Comparison of ENCODE assay signal across 10 mouse cellular contexts in genomic region chr6:48438475-48439125, GRCm38 (mm10). TPM values are rescaled to one million over a fixed set of nuclear protein-coding genes. Genes with fewer than 3 reads are reported as not detected.
DNase-seq lines count a peak whose midpoint lies in the region; ATAC-seq and TF ChIP-seq lines count a peak whose summit lies in the region.
"Had no signal": no experiment of that assay in that cellular context is flagged by ENCODE, and none has a peak within 500 bp of the region (broad histone marks: within the 10 kb centered on the region; RNA-seq: fewer than 3 reads in every experiment).

No protein-coding gene starts in this region.

- H3K27ac ChIP-seq in ES-Bruce4 (ENCODE audit: insufficient read depth, low read length): no peak overlapping the region
- no peak overlapping the region for H3K27ac ChIP-seq in forebrain, embryonic 11.5 days (ENCODE audit: low read depth, low read length)
- no peak overlapping the region for H3K27ac ChIP-seq in limb, embryonic 12.5 days
- H3K27ac ChIP-seq: lung, embryonic 15.5 days had no signal

- DNase-seq in cerebellum, postnatal 36 days: peak; percentile 73 to 77
- DNase-seq in cerebellum, adult 8-10 months: no peak
- DNase-seq in forebrain, embryonic 11.5 days (ENCODE audit: low spot score): peak; percentile 60
- no peak for DNase-seq in right cerebral cortex, postnatal 25 days
- no peak for DNase-seq in kidney, adult 18-20 months
- DNase-seq in left cerebral cortex, postnatal 36 days (ENCODE audit: low spot score in 2 of 2): no peak
- DNase-seq: B cell, adult 2 months had no signal

- no peaks in the 10 kb centered on the region for H3K36me3 ChIP-seq in ES-Bruce4 (ENCODE audit: control insufficient read depth, insufficient read depth, low read length, poor library complexity, severe bottlenecking)
- H3K36me3 ChIP-seq in forebrain, embryonic 11.5 days (ENCODE audit: control insufficient read depth, insufficient read depth, low read length): no peaks in the 10 kb centered on the region; the same call in 1 of the 2 replicates
- H3K36me3 ChIP-seq in limb, embryonic 12.5 days: peaks cover 57% of the 10 kb centered on the region

- H3K4me3 ChIP-seq in ES-Bruce4 (ENCODE audit: low read depth, low read length): peak overlapping the region; percentile 67
- peak overlapping the region; percentile 3; the same call in 1 of the 2 replicates for H3K4me3 ChIP-seq in forebrain, embryonic 11.5 days (ENCODE audit: low read depth, low read length)
- H3K4me3 ChIP-seq in limb, embryonic 12.5 days (replicated peaks): peak overlapping the region; percentile 2
- H3K4me3 ChIP-seq: lung, embryonic 15.5 days had no signal

- H3K4me2 ChIP-seq in forebrain, embryonic 11.5 days (ENCODE audit: low read depth, low read length, severe bottlenecking): peak overlapping the region; percentile 32; the same call in 1 of the 2 replicates
- peak overlapping the region; percentile 28 for H3K4me2 ChIP-seq in limb, embryonic 12.5 days
- H3K4me2 ChIP-seq: lung, embryonic 15.5 days had no signal

- no peak for TF ChIP-seq CTCF in ES-Bruce4 (IDR thresholded peaks at IDR 0.05; ENCODE audit: low read depth, low read length)

- H3K9ac ChIP-seq in ES-Bruce4 (ENCODE audit: low read depth, poor library complexity, severe bottlenecking): peak overlapping the region; percentile 63
- peak overlapping the region; percentile 29; the same call in 1 of the 2 replicates for H3K9ac ChIP-seq in forebrain, embryonic 11.5 days (ENCODE audit: low read length)
- peak overlapping the region; percentile 42; the same call in 1 of the 2 replicates for H3K9ac ChIP-seq in limb, embryonic 12.5 days (replicated peaks)
- H3K9ac ChIP-seq: lung, embryonic 15.5 days had no signal

- peaks cover 4% of the 10 kb centered on the region; the same call in 1 of the 2 replicates for H3K27me3 ChIP-seq in ES-Bruce4 (ENCODE audit: control insufficient read depth, insufficient read depth, low read length, poor library complexity, severe bottlenecking)
- H3K27me3 ChIP-seq in forebrain, embryonic 11.5 days (ENCODE audit: control insufficient read depth, insufficient read depth, low read length): peaks cover 28% of the 10 kb centered on the region
- peaks cover 41% of the 10 kb centered on the region for H3K27me3 ChIP-seq in limb, embryonic 12.5 days
- H3K27me3 ChIP-seq: lung, embryonic 15.5 days had no signal

- no peak for TF ChIP-seq POLR2A in ES-Bruce4 (IDR thresholded peaks at IDR 0.05; ENCODE audit: insufficient read depth, low read length)

- intact Hi-C loops in left cerebral cortex, postnatal 36 days (cut with DNase I): no loop called here

- peaks cover 4% of the 10 kb centered on the region for H3K4me1 ChIP-seq in ES-Bruce4 (ENCODE audit: control insufficient read depth, insufficient read depth, low read length)
- H3K4me1 ChIP-seq in forebrain, embryonic 11.5 days (replicated peaks; ENCODE audit: control insufficient read depth, insufficient read depth, low read length): peaks cover 28% of the 10 kb centered on the region
- H3K4me1 ChIP-seq in limb, embryonic 12.5 days (replicated peaks): peaks cover 49% of the 10 kb centered on the region

- 13% methylated on average over 54 of the region's 55 CpGs for WGBS in forebrain, embryonic 11.5 days
- 13% methylated on average over 55 of the region's 55 CpGs for WGBS in limb, embryonic 12.5 days

- 0 out of 2 replicates have a peak, but pooled peaks have one; percentile 25 for ATAC-seq in forebrain, embryonic 11.5 days (replicated peaks; ENCODE audit: low FRiP score)
- ATAC-seq in limb, embryonic 12.5 days (ENCODE audit: insufficient number of reproducible peaks, insufficient read depth, low FRiP score, low TSS enrichment, low read depth): no peak; the same call in 1 of the 2 replicates

- TF ChIP-seq EP300 in ES-Bruce4 (IDR thresholded peaks at IDR 0.05; ENCODE audit: insufficient read depth, low read depth, low read length): no peak

- peaks cover 5% of the 10 kb centered on the region; the same call in 1 of the 2 replicates for H3K9me3 ChIP-seq in ES-Bruce4 (replicated peaks; ENCODE audit: control insufficient read depth, insufficient read depth, low read length, poor library complexity, severe bottlenecking)
- no peaks in the 10 kb centered on the region for H3K9me3 ChIP-seq in forebrain, embryonic 11.5 days (ENCODE audit: control insufficient read depth, low read length)
- H3K9me3 ChIP-seq in limb, embryonic 12.5 days: no peaks in the 10 kb centered on the region
- H3K9me3 ChIP-seq: lung, embryonic 15.5 days had no signal

RNA-seq across cellular contexts. Expression of gene Zfp467, which starts 7.0 kb away (rescaled TPM):
- 3.3 and 4.9 TPM in 2 replicates for polyA plus RNA-seq in ES-Bruce4 (2011; ENCODE audit: insufficient read depth, insufficient read length, low read depth, missing spikeins)
- polyA plus RNA-seq in forebrain, embryonic 11.5 days (2014; fragmentation: Nextera tagmentation; extraction: Ambion mirVana): 17.5 and 19.6 TPM in 2 replicates
- polyA plus RNA-seq in limb, embryonic 12.5 days (2016; fragmentation: Nextera tagmentation; extraction: Ambion mirVana): 23.5 and 23.7 TPM in 2 replicates
- total RNA-seq in left cerebral cortex, postnatal 36 days (2021): 10 to 100 TPM; 24.7 to 28.8 TPM

RNA-seq across cellular contexts. Expression of gene Sspo, which starts 9.4 kb away (rescaled TPM):
- polyA plus RNA-seq in ES-Bruce4 (2011; ENCODE audit: insufficient read depth, insufficient read length, low read depth, missing spikeins): 0.19 and 0.29 TPM in 2 replicates
- 0.05 and 0.29 TPM in 2 replicates for polyA plus RNA-seq in forebrain, embryonic 11.5 days (2014; fragmentation: Nextera tagmentation; extraction: Ambion mirVana)
- 0.33 and 0.38 TPM in 2 replicates for polyA plus RNA-seq in limb, embryonic 12.5 days (2016; fragmentation: Nextera tagmentation; extraction: Ambion mirVana)
- 1 to 10 TPM; 1.0 to 1.2 TPM for total RNA-seq in left cerebral cortex, postnatal 36 days (2021)

RNA-seq across cellular contexts. Expression of gene Krba1, which starts 43.2 kb away (rescaled TPM):
- polyA plus RNA-seq in ES-Bruce4 (2011; ENCODE audit: insufficient read depth, insufficient read length, low read depth, missing spikeins): 17.8 and 18.3 TPM in 2 replicates
- polyA plus RNA-seq in forebrain, embryonic 11.5 days (2014; fragmentation: Nextera tagmentation; extraction: Ambion mirVana): 23.5 and 23.8 TPM in 2 replicates
- polyA plus RNA-seq in limb, embryonic 12.5 days (2016; fragmentation: Nextera tagmentation; extraction: Ambion mirVana): 29.9 and 32.1 TPM in 2 replicates
- 10 to 100 TPM; 39.0 to 47.2 TPM for total RNA-seq in left cerebral cortex, postnatal 36 days (2021)

Comparison
In these comparisons a context has a peak if more than half of its experiments do, and no peak if none do; other contexts are left out.
1. DNase-seq: peak in cerebellum, postnatal 36 days (2 of 2) and forebrain, embryonic 11.5 days (single experiment); none in cerebellum, adult 8-10 months (single experiment), right cerebral cortex, postnatal 25 days (single experiment), kidney, adult 18-20 months (single experiment) and left cerebral cortex, postnatal 36 days (0 of 2).
2. H3K4me3 ChIP-seq: peak in every context shown above with its lines; median percentile 67 in ES-Bruce4; 3 in forebrain, embryonic 11.5 days; 2 in limb, embryonic 12.5 days.
3. Peak in every context shown above with its lines, with median percentiles within 50 percentile points of each other: H3K9ac ChIP-seq.